11 mouse cellular contexts compared by ENCODE assay signal in the genomic region with DNA sequence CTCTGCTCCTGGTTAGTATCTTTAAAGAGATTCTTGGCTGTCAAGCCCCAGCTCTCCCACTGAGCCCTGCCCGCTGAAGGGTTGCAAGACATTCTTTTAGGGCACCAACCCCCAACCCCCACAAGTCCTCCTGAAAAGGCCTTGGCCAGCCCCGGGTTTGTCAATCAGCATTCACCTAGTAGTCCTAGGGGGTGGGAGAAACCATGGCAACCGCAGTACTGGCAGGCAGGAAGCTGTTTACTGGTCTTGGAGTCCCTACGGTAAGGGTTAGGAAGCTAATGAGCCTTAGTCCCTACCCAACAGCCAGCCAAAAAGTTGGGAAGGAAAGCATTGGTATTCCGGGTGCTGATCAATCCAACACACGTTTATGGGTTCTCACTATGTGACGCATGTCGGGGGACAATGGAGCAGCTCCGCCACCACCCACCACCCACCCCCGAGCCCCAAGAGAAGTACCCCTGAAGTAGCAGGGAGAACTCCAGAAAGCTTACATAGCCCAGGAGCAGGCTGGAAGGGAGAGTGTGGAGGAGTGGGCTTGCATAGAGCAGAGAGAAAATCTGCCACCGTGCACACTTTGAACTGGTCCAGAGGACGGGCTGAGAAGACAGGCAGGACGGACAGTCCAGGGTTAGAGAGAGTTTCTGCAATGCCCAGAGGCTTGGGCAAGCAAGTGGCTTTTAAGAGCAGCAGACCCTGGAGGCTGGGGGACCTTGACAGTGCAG. TPM values are rescaled to one million over a fixed set of nuclear protein-coding genes. Genes with fewer than 3 reads are reported as not detected.
DNase-seq lines count a peak whose midpoint lies in the region; ATAC-seq and TF ChIP-seq lines count a peak whose summit lies in the region.
"Had no signal": no experiment of that assay in that cellular context is flagged by ENCODE, and none has a peak within 500 bp of the region (broad histone marks: within the 10 kb centered on the region; RNA-seq: fewer than 3 reads in every experiment).

A gene (minus strand): TSS at position 61 of the 722 bp plus-strand sequence.

- intact Hi-C loops in heart, adult 2 months (cut with DNase I) = no loop called here

- no peak within 1 kb of the TSS for H3K4me3 ChIP-seq in hindbrain, embryonic 16.5 days (ENCODE audit: low read length)
- H3K4me3 ChIP-seq in heart, adult 2 months = no peak within 1 kb of the TSS

- no peak for TF ChIP-seq CTCF in heart, adult 2 months (IDR thresholded peaks at IDR 0.05)

- TF ChIP-seq POLR2A in heart, adult 2 months (IDR thresholded peaks at IDR 0.05; ENCODE audit: insufficient read depth, low read depth, low read length) = no peak

- WGBS in hindbrain, embryonic 16.5 days = 8% methylated on average over 13 of the region's 13 CpGs
- WGBS in heart, adult 2 months = 31% methylated on average over 13 of the region's 13 CpGs

- no peak for TF ChIP-seq EP300 in heart, adult 2 months (IDR thresholded peaks at IDR 0.05; ENCODE audit: insufficient read depth, low read depth, low read length)

- H3K9me3 ChIP-seq in hindbrain, embryonic 16.5 days (ENCODE audit: control insufficient read depth, low read length) = no peaks in the 10 kb centered on the region

- ATAC-seq in hindbrain, embryonic 16.5 days = peak; percentile 98

- H3K27ac ChIP-seq in hindbrain, embryonic 16.5 days (ENCODE audit: low read depth, low read length) = peak within 1 kb of the TSS; percentile 26; the same call in 1 of the 2 replicates
- H3K27ac ChIP-seq in heart, adult 2 months = no peak within 1 kb of the TSS

- H3K79me2 ChIP-seq in heart, adult 2 months (replicated peaks; ENCODE audit: control insufficient read depth, insufficient read depth, low read length) = no peaks in the 10 kb centered on the region

- no peaks in the 10 kb centered on the region for H3K36me3 ChIP-seq in hindbrain, embryonic 16.5 days (ENCODE audit: control insufficient read depth, insufficient read depth, low read length)
- no peaks in the 10 kb centered on the region for H3K36me3 ChIP-seq in heart, adult 2 months (ENCODE audit: control insufficient read depth, insufficient read depth, low read length)

- peaks cover 8% of the 10 kb centered on the region for H3K4me1 ChIP-seq in hindbrain, embryonic 16.5 days (ENCODE audit: control insufficient read depth, insufficient read depth, low read depth, low read length)
- H3K4me1 ChIP-seq in heart, adult 2 months (ENCODE audit: control insufficient read depth, insufficient read depth, low read length) = no peaks in the 10 kb centered on the region

- H3K9ac ChIP-seq in hindbrain, embryonic 16.5 days (ENCODE audit: low read depth, low read length) = no peak within 1 kb of the TSS
- H3K9ac ChIP-seq in heart, adult 2 months (ENCODE audit: low read depth, low read length) = no peak within 1 kb of the TSS

- H3K4me2 ChIP-seq in hindbrain, embryonic 16.5 days (ENCODE audit: low read length) = peak within 1 kb of the TSS; percentile 38

- peak; percentile 12 for DNase-seq in ES-CJ7 (ENCODE audit: low read depth, low spot score)
- DNase-seq in embryo, embryonic 11.5 days (ENCODE audit: low read depth, low spot score) = peak; percentile 39
- DNase-seq in mesoderm, embryonic 11.5 days (ENCODE audit: low read depth, low spot score) = peak; percentile 60
- DNase-seq in B cell, adult 2 months = no peak
- no peak for DNase-seq in urinary bladder, adult 18-20 months (ENCODE audit: low spot score in 2 of 2)
- DNase-seq in adrenal gland, adult 8-10 months = no peak
- DNase-seq in heart, adult 2 months = no peak

- H3K27me3 ChIP-seq in hindbrain, embryonic 16.5 days (replicated peaks; ENCODE audit: control insufficient read depth, insufficient read depth, low read length) = peaks cover 3% of the 10 kb centered on the region; the same call in 1 of the 2 replicates
- H3K27me3 ChIP-seq in heart, adult 2 months (ENCODE audit: control insufficient read depth, insufficient read depth, low read length) = peaks cover 2% of the 10 kb centered on the region; the same call in 1 of the 2 replicates

RNA-seq across cellular contexts. Expression of the gene that starts here (rescaled TPM):
- 0.10 TPM in 1 of 2 replicates, not detected in the other for polyA plus RNA-seq in hindbrain, embryonic 16.5 days (2015; fragmentation: Nextera tagmentation; extraction: Ambion mirVana)
- not detected for total RNA-seq in adrenal gland, adult 8-10 months (2022)
- total RNA-seq in heart, adult 2 months (2021) = not detected
- not detected in 2 replicates for polyA plus RNA-seq in heart, adult 2 months (2012; rRNA removed)
- polyA plus RNA-seq: embryonic facial prominence, embryonic 14.5 days; liver, embryonic 16.5 days; testis, adult 2 months had no signal

Comparison
In these comparisons a context has a peak if more than half of its experiments do, and no peak if none do; other contexts are left out.
1. Peak in ATAC-seq, H3K27ac ChIP-seq and H3K4me2 ChIP-seq in hindbrain, embryonic 16.5 days; RNA of the gene not detected or under 1 TPM.
2. DNase-seq: peak in ES-CJ7 (single experiment), embryo, embryonic 11.5 days (single experiment) and mesoderm, embryonic 11.5 days (single experiment); none in B cell, adult 2 months (0 of 2), urinary bladder, adult 18-20 months (0 of 2), adrenal gland, adult 8-10 months (single experiment) and heart, adult 2 months (0 of 2).